Mouse (Mus musculus) neural tube, embryonic 12.5 days (tissue): ENCODE data around the gene Sbk1. TPM values are rescaled to one million over a fixed set of nuclear protein-coding genes. Genes with fewer than 3 reads are reported as not detected.
A peak's percentile ranks its signal among the peaks of the same experiment; 100 is the strongest.

Source experiments
- ATAC-seq: fragments of 200-750 bp; cut with Nextera tagmentation; 2 replicates; pipeline ENCODE4 v1.8.0; 2017; ENCODE audit warnings: low read depth, mild to moderate bottlenecking, moderate TSS enrichment, moderate library complexity; ENCODE audit not compliant: low FRiP score
- H3K27ac ChIP-seq: fragments of 300-500 bp; sonication (generic); 2 replicates; pipeline ENCODE4 v1.5.1; 2016
- H3K27me3 ChIP-seq: fragments of 300-500 bp; sonication (generic); replicated peaks from 2 replicates; pipeline ENCODE4 v1.6.1; 2016; ENCODE audit warnings: mild to moderate bottlenecking
- H3K36me3 ChIP-seq: fragments of 300-500 bp; sonication (generic); 2 replicates; pipeline ENCODE4 v1.6.1; 2016; ENCODE audit warnings: mild to moderate bottlenecking
- H3K4me1 ChIP-seq: fragments of 300-500 bp; sonication (generic); 2 replicates; pipeline ENCODE4 v1.6.1; 2016
- H3K4me2 ChIP-seq: fragments of 300-500 bp; sonication (generic); replicated peaks from 2 replicates; pipeline ENCODE4 v1.6.1; 2016; ENCODE audit warnings: mild to moderate bottlenecking
- H3K4me3 ChIP-seq: fragments of 300-500 bp; sonication (generic); 2 replicates; pipeline ENCODE4 v1.5.1; 2016
- H3K9ac ChIP-seq: fragments of 300-500 bp; sonication (generic); 2 replicates; pipeline ENCODE4 v1.6.1; 2016; ENCODE audit warnings: mild to moderate bottlenecking
- H3K9me3 ChIP-seq: fragments of 300-500 bp; sonication (generic); 2 replicates; pipeline ENCODE4 v1.6.1; 2016; ENCODE audit warnings: mild to moderate bottlenecking
- WGBS: fragments of 180-500 bp; shearing (Covaris S2); methylation state at CpG from one replicate; pipeline ENCODE4 v1.1.7; 2016; 5-methylcytosine and 5-hydroxymethylcytosine counted together
- polyA plus RNA-seq: library from polyadenylated mRNA; unstranded; fragments of >200 nt; fragmentation: Nextera tagmentation; extraction: Ambion mirVana; gene quantifications from 2 replicates; pipeline ENCODE4 v1.2.1, GENCODE M21; 2016

The Sbk1 gene
- polyA plus RNA-seq, 1 experiment from 2014 or later: 342 TPM

- WGBS: under 1% methylated on average over 38 of the region's 38 CpGs
- Histone ChIP-seq H3K27ac (peak overlapping the region; percentile 93), H3K9ac (peak overlapping the region; percentile 100), H3K27me3 (no peaks in the 10 kb centered on the region), H3K36me3 (peaks cover 26% of the 10 kb centered on the region; the same call in 1 of the 2 replicates), H3K4me2 (peak overlapping the region; percentile 94), H3K9me3 (no peaks in the 10 kb centered on the region), H3K4me1 (peaks cover 44% of the 10 kb centered on the region), H3K4me3 (peak overlapping the region; percentile 99)
- peak; percentile 49 for ATAC-seq
Measured at GRCm38 (mm10) chr7:126272770-126273311, 422 bp downstream of the Sbk1 start.

DNA sequence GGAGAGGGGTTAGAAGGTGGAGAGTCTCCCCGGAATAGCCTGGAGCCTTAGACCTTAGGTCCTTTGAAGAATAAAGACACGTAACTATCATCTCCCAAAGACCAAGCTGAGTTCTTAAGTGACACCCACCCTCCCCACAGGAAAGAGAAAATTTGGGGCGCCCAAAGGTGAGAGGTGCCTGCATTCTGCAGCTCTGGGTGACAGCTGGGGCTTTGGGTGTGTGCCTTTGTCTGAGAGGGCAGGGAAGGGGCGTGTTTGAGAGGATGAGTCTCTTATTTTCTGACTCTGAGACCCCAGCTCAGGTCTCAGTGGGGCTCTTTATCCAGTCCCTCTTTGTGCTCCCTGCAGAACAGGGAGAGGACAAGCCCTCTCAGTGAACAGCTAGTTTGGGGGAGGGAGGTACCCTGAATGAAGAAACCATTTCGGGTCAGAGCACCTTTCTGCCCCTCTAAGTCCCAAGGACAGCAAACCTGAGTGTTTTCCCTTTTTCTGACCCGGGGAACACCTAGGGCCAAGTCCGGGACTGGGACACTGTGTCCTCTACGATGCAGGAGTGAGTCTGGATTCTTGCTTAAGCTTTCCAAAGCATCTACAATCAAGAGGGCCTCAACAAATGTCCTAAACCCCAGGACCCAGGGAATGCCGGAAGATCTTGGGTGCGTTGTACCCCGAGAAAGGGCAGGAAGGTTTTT is 1.1 kb downstream of the Sbk1 start:
- peak overlapping the region; percentile 100 for H3K9ac ChIP-seq
- no peaks in the 10 kb centered on the region for H3K27me3 ChIP-seq
- H3K27ac ChIP-seq: peak overlapping the region; percentile 93
- peak overlapping the region; percentile 99 for H3K4me3 ChIP-seq
- peaks cover 33% of the 10 kb centered on the region; the same call in 1 of the 2 replicates for H3K36me3 ChIP-seq
- peaks cover 50% of the 10 kb centered on the region for H3K4me1 ChIP-seq
- H3K9me3 ChIP-seq: no peaks in the 10 kb centered on the region
- peak overlapping the region; percentile 94 for H3K4me2 ChIP-seq
- 11% methylated on average over 11 of the region's 11 CpGs for WGBS
- ATAC-seq: no peak

GRCm38 (mm10) chr7:126274137-126274536 is 1.7 kb downstream of the Sbk1 start:
- H3K4me3 ChIP-seq: peak overlapping the region; percentile 99
- peaks cover 57% of the 10 kb centered on the region for H3K4me1 ChIP-seq
- peak overlapping the region; percentile 94 for H3K4me2 ChIP-seq
- H3K9ac ChIP-seq: peak overlapping the region; percentile 100
- WGBS: 9% methylated on average over 3 of the region's 3 CpGs
- H3K27ac ChIP-seq: no peak overlapping the region
- H3K27me3 ChIP-seq: no peaks in the 10 kb centered on the region
- ATAC-seq: no peak
- peaks cover 39% of the 10 kb centered on the region for H3K36me3 ChIP-seq
- no peaks in the 10 kb centered on the region for H3K9me3 ChIP-seq

GRCm38 (mm10) chr7:126274626-126275025 is 2.2 kb downstream of the Sbk1 start:
- Histone ChIP-seq H3K9ac (peak overlapping the region; percentile 100), H3K9me3 (no peaks in the 10 kb centered on the region), H3K4me3 (peak overlapping the region; percentile 99), H3K27me3 (no peaks in the 10 kb centered on the region), H3K36me3 (peaks cover 44% of the 10 kb centered on the region), H3K27ac (no peak overlapping the region), H3K4me1 (peaks cover 61% of the 10 kb centered on the region), H3K4me2 (peak overlapping the region; percentile 94)
- 5% methylated on average over 4 of the region's 4 CpGs for WGBS
- no peak for ATAC-seq

DNA sequence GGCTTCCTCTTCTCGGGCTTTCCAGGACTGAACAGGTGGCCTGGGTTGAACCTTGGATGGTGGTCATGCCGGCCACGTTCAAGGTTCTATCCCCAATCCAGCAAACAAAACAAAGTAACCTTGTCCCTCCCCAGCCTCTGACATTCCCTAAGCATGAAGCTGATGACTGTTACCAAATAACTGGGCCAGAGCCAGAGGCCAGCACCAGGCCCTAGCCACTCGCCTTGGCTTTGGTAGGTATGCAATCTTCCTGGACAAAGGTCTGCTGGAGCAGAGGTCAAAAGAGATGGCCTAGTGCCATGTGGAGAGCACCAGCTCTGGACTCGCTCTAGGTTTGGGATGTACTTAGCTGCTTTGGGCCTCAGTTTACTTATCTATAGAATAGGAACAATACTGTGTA is 3.3 kb downstream of the Sbk1 start:
- Histone ChIP-seq H3K4me2 (peak overlapping the region; percentile 94), H3K27me3 (no peaks in the 10 kb centered on the region), H3K36me3 (peaks cover 55% of the 10 kb centered on the region), H3K9ac (peak overlapping the region; percentile 100), H3K9me3 (no peaks in the 10 kb centered on the region), H3K4me1 (peaks cover 72% of the 10 kb centered on the region), H3K4me3 (peak overlapping the region; percentile 99), H3K27ac (no peak overlapping the region)
- no peak for ATAC-seq
- WGBS: 90% methylated on average over 5 of the region's 5 CpGs

DNA sequence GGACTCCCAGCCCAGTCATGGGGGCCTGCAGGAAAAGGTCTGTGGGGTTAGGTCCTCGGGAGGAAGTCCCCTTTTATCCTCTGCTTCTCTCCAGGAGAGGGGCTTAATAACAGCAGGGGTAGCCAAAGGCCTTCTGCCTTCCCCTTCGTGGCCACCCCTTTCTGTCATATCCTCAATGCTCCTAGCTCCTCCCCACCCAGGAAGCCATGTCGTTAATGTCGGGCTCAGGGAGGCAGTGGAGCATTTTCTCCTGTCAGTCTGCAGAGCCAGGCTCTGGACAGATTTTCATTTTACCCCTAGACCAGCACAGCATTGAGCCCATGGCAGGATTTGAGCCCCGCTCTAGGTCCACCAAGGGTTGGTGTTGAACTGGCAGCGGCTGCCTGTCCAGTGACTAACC is 3.9 kb downstream of the Sbk1 start:
- Histone ChIP-seq H3K27me3 (no peaks in the 10 kb centered on the region), H3K4me1 (peaks cover 73% of the 10 kb centered on the region), H3K36me3 (peaks cover 60% of the 10 kb centered on the region), H3K4me3 (peak overlapping the region; percentile 99), H3K4me2 (peak overlapping the region; percentile 94), H3K27ac (no peak overlapping the region), H3K9me3 (no peaks in the 10 kb centered on the region), H3K9ac (peak overlapping the region; percentile 100; the same call in 1 of the 2 replicates)
- no peak for ATAC-seq
- WGBS: 64% methylated on average over 6 of the region's 6 CpGs

DNA sequence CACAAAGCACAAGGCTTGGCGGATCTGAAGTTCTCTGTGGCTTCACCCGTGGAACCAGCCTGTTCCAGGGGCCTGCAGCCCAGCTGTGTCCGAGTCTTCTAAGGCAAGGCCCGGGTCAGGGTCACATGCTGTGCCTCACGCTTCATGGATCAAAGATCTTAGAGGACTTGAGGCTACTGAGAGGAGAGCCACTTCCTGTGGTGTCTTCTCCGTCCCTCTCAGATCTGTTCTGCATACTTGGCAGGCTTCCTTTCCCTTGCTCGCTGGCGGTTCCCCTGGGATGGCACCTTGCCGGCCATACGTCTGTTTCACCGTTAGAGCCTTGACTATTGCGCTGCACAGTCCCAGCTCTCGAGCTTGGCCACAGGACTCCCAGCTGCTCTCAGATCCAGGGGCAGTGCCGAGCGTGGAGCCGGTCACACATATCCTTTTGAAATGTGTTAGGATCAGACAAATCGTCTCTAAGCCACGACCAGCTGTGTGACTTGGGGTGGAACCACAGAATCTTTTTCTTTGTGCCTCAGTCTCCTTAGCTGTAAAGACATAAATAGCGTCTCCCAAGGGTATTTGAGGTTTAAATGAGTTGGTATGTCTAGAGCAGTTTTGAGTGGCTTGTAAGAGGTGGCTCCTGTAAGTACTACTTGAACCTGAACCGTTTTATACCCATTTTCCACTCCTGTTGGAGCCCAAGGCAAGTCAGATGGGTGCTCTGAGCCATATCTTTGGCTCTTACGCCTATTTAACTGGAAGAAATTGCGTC is 5.3 kb downstream of the Sbk1 start:
- Histone ChIP-seq H3K4me2 (peak overlapping the region; percentile 94), H3K4me3 (peak overlapping the region; percentile 20), H3K36me3 (peaks cover 72% of the 10 kb centered on the region), H3K4me1 (peaks cover 82% of the 10 kb centered on the region), H3K27me3 (no peaks in the 10 kb centered on the region), H3K27ac (no peak overlapping the region), H3K9ac (0 out of 2 replicates have a peak overlapping the region, but pooled peaks have one; percentile 23), H3K9me3 (no peaks in the 10 kb centered on the region)
- no peak for ATAC-seq
- WGBS: 63% methylated on average over 22 of the region's 22 CpGs

DNA sequence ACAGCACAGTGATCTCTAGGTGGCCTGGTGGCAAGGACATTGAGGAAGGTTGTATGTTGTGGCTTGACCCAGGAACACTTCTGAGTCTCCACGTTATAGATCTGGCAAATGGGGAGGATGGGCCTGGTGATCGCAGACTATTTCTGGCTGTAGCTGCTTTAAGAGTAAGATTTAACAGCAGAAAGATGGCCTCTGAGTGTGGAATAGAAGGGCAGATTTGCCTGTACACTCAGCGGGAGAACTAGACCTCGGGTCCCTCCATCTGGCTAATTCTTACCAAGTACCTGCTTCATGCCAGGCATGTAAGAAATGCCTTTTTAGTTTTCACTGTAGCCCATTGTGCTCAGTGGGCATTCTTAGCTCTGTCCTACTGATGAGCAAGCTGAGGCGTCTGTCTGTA is 6.4 kb downstream of the Sbk1 start:
- H3K27me3 ChIP-seq: no peaks in the 10 kb centered on the region
- H3K9ac ChIP-seq: no peak overlapping the region
- H3K36me3 ChIP-seq: peaks cover 81% of the 10 kb centered on the region
- no peak for ATAC-seq
- H3K9me3 ChIP-seq: no peaks in the 10 kb centered on the region
- H3K4me3 ChIP-seq: no peak overlapping the region
- 93% methylated on average over 5 of the region's 5 CpGs for WGBS
- peaks cover 86% of the 10 kb centered on the region for H3K4me1 ChIP-seq
- H3K27ac ChIP-seq: no peak overlapping the region
- peak overlapping the region; percentile 94 for H3K4me2 ChIP-seq

GRCm38 (mm10) chr7:126279774-126280482 is 7.5 kb downstream of the Sbk1 start:
- ATAC-seq: no peak
- peak overlapping the region; percentile 94 for H3K4me2 ChIP-seq
- no peaks in the 10 kb centered on the region for H3K27me3 ChIP-seq
- WGBS: 56% methylated on average over 8 of the region's 8 CpGs
- no peak overlapping the region for H3K27ac ChIP-seq
- no peaks in the 10 kb centered on the region for H3K9me3 ChIP-seq
- H3K9ac ChIP-seq: no peak overlapping the region; the same call in 1 of the 2 replicates
- peaks cover 88% of the 10 kb centered on the region for H3K4me1 ChIP-seq
- peaks cover 90% of the 10 kb centered on the region for H3K36me3 ChIP-seq
- no peak overlapping the region for H3K4me3 ChIP-seq

DNA sequence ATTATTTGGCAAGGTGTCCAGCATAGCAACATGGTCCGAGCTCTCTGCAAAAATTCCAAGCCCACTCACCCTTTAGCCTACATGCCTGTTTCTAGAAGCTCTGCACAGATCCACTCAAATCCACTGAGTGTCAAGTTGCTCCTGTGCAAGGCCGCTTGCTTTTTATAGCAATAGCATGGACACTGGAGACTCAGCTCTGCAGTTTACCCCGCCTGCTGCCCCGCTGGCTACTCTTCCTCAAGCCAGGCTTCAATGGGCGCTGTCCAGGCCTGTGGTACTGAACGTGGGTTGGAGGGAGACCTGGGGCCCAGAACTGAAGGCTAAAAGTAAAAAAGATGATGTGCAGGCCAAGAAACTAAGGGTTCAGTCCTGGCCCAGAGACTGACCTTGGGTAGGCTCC is 8.3 kb downstream of the Sbk1 start:
- WGBS: 73% methylated on average over 6 of the region's 6 CpGs
- no peak overlapping the region for H3K9ac ChIP-seq
- peaks cover 88% of the 10 kb centered on the region for H3K4me1 ChIP-seq
- ATAC-seq: no peak
- no peaks in the 10 kb centered on the region for H3K27me3 ChIP-seq
- peaks cover 90% of the 10 kb centered on the region for H3K36me3 ChIP-seq
- no peaks in the 10 kb centered on the region for H3K9me3 ChIP-seq
- peak overlapping the region; percentile 14; the same call in 1 of the 2 replicates for H3K4me2 ChIP-seq
- no peak overlapping the region for H3K27ac ChIP-seq
- H3K4me3 ChIP-seq: no peak overlapping the region

DNA sequence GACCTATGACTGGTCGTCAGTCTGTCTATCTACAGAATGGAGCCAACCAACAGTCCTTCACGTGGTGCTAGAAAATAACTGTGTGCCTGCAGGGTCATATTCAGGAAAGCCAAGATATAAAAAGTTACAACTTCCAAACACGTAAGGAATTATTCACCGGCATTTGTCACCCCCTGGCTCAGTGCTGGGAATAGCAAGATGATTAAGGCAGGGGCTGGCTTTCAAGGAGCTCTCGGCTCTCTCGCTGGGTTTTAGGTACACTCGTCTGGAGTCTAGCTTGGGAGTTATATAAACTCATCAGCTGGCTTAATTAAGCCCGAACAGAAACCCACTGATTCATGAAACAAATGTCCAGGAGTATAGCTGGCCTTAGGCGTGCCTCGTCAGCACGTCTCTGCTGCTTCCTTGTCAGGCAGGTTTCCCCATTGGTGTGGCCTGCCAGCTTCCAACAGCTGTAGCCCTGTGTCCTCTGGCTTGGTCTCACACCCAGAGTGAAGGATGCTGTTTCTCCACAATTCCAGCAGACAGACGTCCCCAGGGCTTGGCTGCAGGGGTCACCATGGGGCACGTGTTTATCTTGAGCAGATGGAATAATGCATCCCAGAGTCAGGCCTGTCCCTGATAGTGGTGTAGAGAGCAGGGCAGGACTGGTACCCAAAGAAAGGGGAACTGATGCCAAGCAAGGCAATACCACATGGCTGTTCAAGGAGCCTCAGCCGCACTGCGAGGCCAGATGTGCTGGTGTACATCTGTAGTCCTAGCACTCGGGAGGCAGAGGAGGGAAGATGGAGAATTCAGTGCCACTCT is 9.7 kb downstream of the Sbk1 start:
- 83% methylated on average over 16 of the region's 16 CpGs for WGBS
- Histone ChIP-seq H3K36me3 (peaks cover 88% of the 10 kb centered on the region), H3K27ac (no peak overlapping the region), H3K4me2 (no peak overlapping the region), H3K9ac (no peak overlapping the region), H3K4me3 (no peak overlapping the region), H3K27me3 (no peaks in the 10 kb centered on the region), H3K4me1 (peaks cover 86% of the 10 kb centered on the region), H3K9me3 (no peaks in the 10 kb centered on the region)
- no peak for ATAC-seq
